Mouse (Mus musculus): ENCODE measurements at regions not wholly inside any gene's neighbourhood (a gene's known extent, or its start where the extent isn't known, plus 50 kb on each side); places are given as distances from the start of the nearest gene placed in this dataset.

- TF ChIP-seq CTCF (conservative IDR thresholded peaks at IDR 0.05; ENCODE audit: insufficient read depth, insufficient read length, low read depth, low read length) (no peak), POLR2A (IDR thresholded peaks at IDR 0.05; ENCODE audit: low read depth, low read length) (no peak)
Observed at GRCm38 (mm10) chr9:59087704-59088103, 51.5 kb upstream of the Neo1 start.

Data from kidney, adult 2 months (tissue).